Mouse (Mus musculus): ENCODE measurements around the gene Olfr599.
"Not testable (repeated sequence)": the region's sequence is repeated elsewhere in the genome, so short reads cannot be mapped to it uniquely, and the experiment has no call there.

Olfr599 gene

GRCm38 (mm10) chr7:103335617-103336016 lies at the start of gene Olfr599:
Olfr599 (plus strand) TSS chr7:103335917.
- DNase-seq = no peak

- DNase-seq = not testable (repeated sequence)
Observed at GRCm38 (mm10) chr7:103305348-103305747, 30.4 kb upstream of the Olfr599 start, which contains the start of gene Olfr596. Olfr596 (plus strand) TSS chr7:103305648.

GRCm38 (mm10) chr7:103316015-103316414 lies 19.7 kb upstream of the Olfr599 start, which contains the start of gene Olfr597:
Olfr597 (plus strand) TSS chr7:103316315.
- not testable (repeated sequence) for DNase-seq

- DNase-seq = no peak
Observed at GRCm38 (mm10) chr7:103323268-103323667, 12.4 kb upstream of the Olfr599 start, which contains the start of gene Olfr598. Olfr598 (plus strand) TSS chr7:103323568.

- DNase-seq = no peak
Observed at GRCm38 (mm10) chr7:103349569-103349968, 13.9 kb downstream of the Olfr599 start, which contains the start of gene Olfr600. Olfr600 (minus strand) TSS chr7:103349669.

GRCm38 (mm10) chr7:103362555-103362954 lies 26.8 kb downstream of the Olfr599 start, which contains the start of gene Olfr601:
Olfr601 (minus strand) TSS chr7:103362655.
- no peak for DNase-seq

GRCm38 (mm10) chr7:103386077-103386476 lies 50.4 kb downstream of the Olfr599 start, which contains the start of gene Olfr603:
Olfr603 (minus strand) TSS chr7:103386177.
- DNase-seq = no peak
